Mouse (Mus musculus) E14TG2a.4 (cell line): Measurements from ENCODE around the gene Htt.

Experiments used
- H3K27me3 ChIP-seq: 2 replicates; pipeline ENCODE4 v1.6.1; 2014; ENCODE audit warnings: low read length, control low read depth; ENCODE audit not compliant: insufficient read depth
- H3K36me3 ChIP-seq: 2 replicates; pipeline ENCODE4 v1.6.1; 2014; ENCODE audit warnings: low read length, control low read depth; ENCODE audit not compliant: insufficient read depth
- H3K4me1 ChIP-seq: replicated peaks from 2 replicates; pipeline ENCODE4 v1.6.1; 2014; ENCODE audit warnings: low read depth, low read length, control low read depth
- H3K4me3 ChIP-seq: replicated peaks from 2 replicates; pipeline ENCODE4 v1.5.1; 2014; ENCODE audit warnings: mild to moderate bottlenecking, low read length
- H3K9me3 ChIP-seq: 2 replicates; pipeline ENCODE4 v1.6.1; 2014; ENCODE audit warnings: low read length, control low read depth
- CTCF ChIP-seq: conservative IDR thresholded peaks from 2 replicates; pipeline ENCODE4 v1.5.1; 2014; ENCODE audit warnings: low read length
- NANOG ChIP-seq: IDR thresholded peaks from 2 replicates; pipeline ENCODE4 v1.6.1; 2014; ENCODE audit warnings: borderline replicate concordance, low read length, mixed read lengths
- POU5F1 ChIP-seq: IDR thresholded peaks from 2 replicates; pipeline ENCODE4 v1.6.1; 2014; ENCODE audit warnings: low read length, borderline replicate concordance

Htt gene

GRCm38 (mm10) chr5:34931516-34932457, 170.2 kb downstream of the Htt start:
- Histone ChIP-seq H3K27me3 (peaks cover 5% of the 10 kb centered on the region; the same call in 1 of the 2 replicates), H3K36me3 (no peaks in the 10 kb centered on the region), H3K9me3 (no peaks in the 10 kb centered on the region), H3K4me3 (no peak overlapping the region), H3K4me1 (no peaks in the 10 kb centered on the region)
- TF ChIP-seq CTCF (no peak), POU5F1 (no peak), NANOG (no peak)

GRCm38 (mm10) chr5:34932458-34932806, 170.9 kb downstream of the Htt start:
- TF ChIP-seq CTCF: no peak
- TF ChIP-seq POU5F1: no peak
- TF ChIP-seq NANOG: no peak

GRCm38 (mm10) chr5:34933461-34933860, 171.9 kb downstream of the Htt start:
- TF ChIP-seq POU5F1 (no peak), CTCF (peak; percentile 86)
- H3K4me3 ChIP-seq: no peak overlapping the region

More at GRCm38 (mm10) chr5:34932458-34932806, 170.9 kb downstream of the Htt start:
- H3K27me3 ChIP-seq: peaks cover 5% of the 10 kb centered on the region; the same call in 1 of the 2 replicates
- H3K36me3 ChIP-seq: no peaks in the 10 kb centered on the region
- no peaks in the 10 kb centered on the region for H3K4me1 ChIP-seq
- H3K9me3 ChIP-seq: no peaks in the 10 kb centered on the region
- no peak overlapping the region for H3K4me3 ChIP-seq

GRCm38 (mm10) chr5:34941710-34942470, 180.3 kb downstream of the Htt start:
- TF ChIP-seq POU5F1 (no peak), CTCF (no peak), NANOG (no peak)
- Histone ChIP-seq H3K36me3 (no peaks in the 10 kb centered on the region), H3K4me3 (no peak overlapping the region), H3K27me3 (peaks cover 3% of the 10 kb centered on the region; the same call in 1 of the 2 replicates), H3K9me3 (no peaks in the 10 kb centered on the region), H3K4me1 (no peaks in the 10 kb centered on the region)

More at GRCm38 (mm10) chr5:34933461-34933860, 171.9 kb downstream of the Htt start:
- peaks cover 5% of the 10 kb centered on the region; the same call in 1 of the 2 replicates for H3K27me3 ChIP-seq
- H3K9me3 ChIP-seq: no peaks in the 10 kb centered on the region
- no peaks in the 10 kb centered on the region for H3K36me3 ChIP-seq
- no peaks in the 10 kb centered on the region for H3K4me1 ChIP-seq

- Histone ChIP-seq H3K9me3 (no peaks in the 10 kb centered on the region), H3K27me3 (peaks cover 12% of the 10 kb centered on the region; the same call in 1 of the 2 replicates), H3K36me3 (no peaks in the 10 kb centered on the region), H3K4me1 (peaks cover 2% of the 10 kb centered on the region), H3K4me3 (no peak overlapping the region)
- TF ChIP-seq CTCF (no peak), POU5F1 (no peak), NANOG (no peak)
Measured at GRCm38 (mm10) chr5:34943428-34943827, 181.9 kb downstream of the Htt start.

GRCm38 (mm10) chr5:34948861-34949760, 187.6 kb downstream of the Htt start, which contains the start of gene Rgs12:
Rgs12 (plus strand) TSS chr5:34949445.
- TF ChIP-seq POU5F1 (no peak), NANOG (no peak), CTCF (no peak)

GRCm38 (mm10) chr5:34949769-34950211, 188.2 kb downstream of the Htt start:
- peak overlapping the region; percentile 94 for H3K4me3 ChIP-seq
- no peaks in the 10 kb centered on the region for H3K36me3 ChIP-seq
- H3K27me3 ChIP-seq: peaks cover 20% of the 10 kb centered on the region
- H3K9me3 ChIP-seq: no peaks in the 10 kb centered on the region
- no peak for TF ChIP-seq POU5F1
- TF ChIP-seq CTCF: no peak
- no peak for TF ChIP-seq NANOG
- H3K4me1 ChIP-seq: peaks cover 15% of the 10 kb centered on the region

More at GRCm38 (mm10) chr5:34948861-34949760, 187.6 kb downstream of the Htt start, which contains the start of gene Rgs12:
- Histone ChIP-seq H3K4me3 (peak within 1 kb of the TSS; percentile 94), H3K4me1 (peaks cover 15% of the 10 kb centered on the region), H3K9me3 (no peaks in the 10 kb centered on the region), H3K27me3 (peaks cover 20% of the 10 kb centered on the region), H3K36me3 (no peaks in the 10 kb centered on the region)
